Mouse (Mus musculus) lung, postnatal 0 days (tissue): ENCODE measurements around the gene Hsf2bp.

Experiments
- CTCF ChIP-seq: IDR thresholded peaks from 2 replicates; pipeline ENCODE4 v1.5.1; 2016; ENCODE audit warnings: antibody characterized with exemption, mild to moderate bottlenecking
- EP300 ChIP-seq: IDR thresholded peaks from 2 replicates; pipeline ENCODE4 v1.6.1; 2016; ENCODE audit warnings: antibody characterized with exemption, mild to moderate bottlenecking, control low read depth

GRCm38 (mm10) chr17:31994132-31994531 lies 42.0 kb downstream of the Hsf2bp start:
- no peak for TF ChIP-seq CTCF
- TF ChIP-seq EP300 = peak; percentile 45; the same call in 1 of the 2 replicates
